Mouse (Mus musculus): ENCODE data around the gene Atp2a3.
A peak's percentile ranks its signal among the peaks of the same experiment; 100 is the strongest.

Atp2a3 gene

DNA sequence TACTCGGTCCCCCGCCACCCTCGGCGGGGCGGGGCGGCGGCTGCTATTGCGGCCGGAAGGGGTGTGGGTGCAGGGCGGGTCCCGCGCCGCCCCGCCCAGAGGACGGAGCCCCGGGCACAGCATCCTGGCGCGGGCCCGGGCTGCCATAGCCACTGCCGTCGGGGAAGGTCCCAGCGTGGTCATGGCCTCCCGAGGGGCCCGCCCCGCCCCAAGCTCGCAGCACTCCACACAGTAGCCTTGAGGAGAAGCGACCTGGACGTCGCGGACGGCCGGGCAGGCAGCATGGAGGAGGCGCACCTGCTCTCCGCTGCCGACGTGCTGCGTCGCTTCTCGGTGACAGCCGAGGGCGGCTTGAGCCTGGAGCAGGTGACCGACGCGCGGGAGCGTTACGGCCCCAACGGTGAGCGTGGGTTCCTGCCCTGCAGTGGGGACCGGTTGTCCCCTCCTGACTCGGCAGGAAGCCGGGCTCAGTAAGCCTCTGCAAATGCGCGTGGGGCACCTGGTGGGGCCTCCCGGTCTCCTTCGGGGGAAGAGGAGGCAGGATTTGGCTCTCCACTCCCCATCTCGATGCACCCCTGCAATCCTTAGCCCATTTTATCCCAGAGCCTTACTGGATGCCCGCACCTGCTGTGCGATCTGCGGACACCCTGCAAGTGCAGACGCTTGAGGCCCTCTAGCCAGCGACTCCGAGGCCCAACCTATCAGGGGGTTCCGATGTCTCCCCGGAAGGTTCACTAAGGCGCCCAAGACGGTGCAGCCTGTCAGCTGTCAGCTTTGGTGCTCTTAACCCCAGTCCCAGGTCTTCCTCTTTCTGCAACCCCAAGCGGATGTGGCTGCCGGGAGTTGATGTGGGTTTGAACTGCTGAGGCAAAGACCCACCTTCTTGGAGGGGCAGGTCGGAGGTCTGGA lies at the start of gene Atp2a3:
TSS of gene Atp2a3 (plus strand) at position 98 of the 909 bp plus-strand sequence.
- DNase-seq: no peak

DNA sequence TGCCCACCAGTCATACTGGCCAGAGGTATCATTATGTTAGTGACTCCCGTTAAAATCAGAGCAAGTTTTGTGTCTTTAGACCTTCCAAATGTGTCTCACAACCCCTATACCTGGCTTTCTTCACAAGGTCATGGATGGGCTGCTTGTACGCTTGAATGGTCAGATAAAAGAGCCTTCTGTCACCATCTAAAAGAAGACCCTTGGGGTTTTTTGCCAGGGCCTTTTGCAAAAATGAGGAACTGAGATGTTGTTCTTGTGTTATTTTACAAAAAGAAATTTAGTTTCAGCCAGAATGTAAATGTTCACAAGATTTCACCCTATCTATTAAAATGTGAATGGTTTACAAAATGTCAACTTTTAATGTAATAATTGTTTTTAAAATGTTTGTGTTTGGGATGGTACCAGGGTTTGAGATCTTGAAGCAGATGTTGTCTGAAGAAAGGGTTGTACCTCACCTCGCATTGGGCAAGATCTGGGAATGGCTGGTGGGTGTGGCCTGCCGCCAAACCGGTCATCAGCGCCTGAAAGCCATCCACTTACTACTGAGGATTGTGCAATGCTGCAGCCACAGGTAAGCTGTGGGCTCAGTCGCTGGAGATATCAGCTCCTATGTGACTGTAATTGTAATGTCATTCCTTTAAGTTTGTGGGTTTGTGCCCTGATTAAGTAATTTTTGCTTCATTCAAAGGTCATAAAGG lies 43.5 kb upstream of the Atp2a3 start:
- no peak for DNase-seq

DNA sequence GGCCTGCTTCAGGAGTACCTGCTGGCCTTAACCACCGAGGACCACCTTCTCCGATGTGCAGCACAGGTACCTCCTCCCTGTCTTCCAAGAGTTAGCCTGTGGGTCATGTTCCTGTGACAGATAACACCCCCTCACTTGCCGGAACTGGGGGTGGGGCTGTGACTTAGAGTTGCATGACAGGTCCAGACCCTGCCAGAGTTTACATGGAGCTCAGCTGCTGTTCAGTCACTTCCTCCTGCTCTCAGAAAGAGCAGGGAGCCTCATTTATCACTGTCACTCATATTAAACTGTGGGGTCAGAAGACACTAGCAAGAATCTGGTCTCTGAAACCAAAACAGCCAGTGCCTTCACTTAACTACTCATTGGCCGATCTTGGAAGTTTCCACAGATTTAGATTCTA lies 37.9 kb upstream of the Atp2a3 start:
- DNase-seq: no peak

DNA sequence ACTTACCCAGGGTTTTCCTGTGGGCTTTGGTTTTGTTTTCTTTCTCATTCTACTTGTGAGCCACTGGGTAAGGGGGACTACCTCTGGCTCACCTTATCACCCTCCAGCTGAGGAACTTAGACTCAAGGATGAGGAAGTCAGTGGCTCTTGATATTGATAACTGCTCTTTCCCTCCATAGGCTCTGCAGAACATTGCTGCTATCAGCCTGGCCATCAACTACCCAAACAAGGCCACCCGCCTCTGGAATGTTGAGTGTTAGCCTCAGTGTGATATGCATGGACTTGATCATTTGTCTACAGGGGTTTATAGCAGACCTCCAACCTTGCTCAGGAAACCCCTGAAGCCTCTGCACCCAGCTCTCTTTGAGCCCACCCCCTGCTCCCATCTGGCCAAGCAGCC lies 36.5 kb upstream of the Atp2a3 start:
- no peak for DNase-seq

DNA sequence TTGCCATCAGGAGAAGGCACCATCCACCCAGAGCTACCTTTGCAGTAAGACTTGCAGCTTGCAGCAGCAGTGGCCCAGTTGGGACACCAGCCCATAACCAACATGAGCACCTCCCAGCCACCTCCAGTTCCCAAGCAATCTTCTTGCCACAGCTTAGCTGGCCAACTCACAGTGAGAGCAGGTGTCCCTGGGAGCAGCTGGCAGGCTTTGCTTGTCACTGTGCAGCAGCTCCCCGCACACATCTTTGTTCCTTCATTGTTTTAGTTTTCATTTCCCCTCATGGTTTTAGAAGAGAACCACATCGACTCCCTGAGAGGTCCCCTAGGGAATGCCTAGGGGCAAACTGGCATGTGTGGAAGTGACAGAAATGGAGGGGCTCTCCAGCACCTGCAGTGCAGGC lies 35.9 kb upstream of the Atp2a3 start:
- DNase-seq: peak; percentile 25

DNA sequence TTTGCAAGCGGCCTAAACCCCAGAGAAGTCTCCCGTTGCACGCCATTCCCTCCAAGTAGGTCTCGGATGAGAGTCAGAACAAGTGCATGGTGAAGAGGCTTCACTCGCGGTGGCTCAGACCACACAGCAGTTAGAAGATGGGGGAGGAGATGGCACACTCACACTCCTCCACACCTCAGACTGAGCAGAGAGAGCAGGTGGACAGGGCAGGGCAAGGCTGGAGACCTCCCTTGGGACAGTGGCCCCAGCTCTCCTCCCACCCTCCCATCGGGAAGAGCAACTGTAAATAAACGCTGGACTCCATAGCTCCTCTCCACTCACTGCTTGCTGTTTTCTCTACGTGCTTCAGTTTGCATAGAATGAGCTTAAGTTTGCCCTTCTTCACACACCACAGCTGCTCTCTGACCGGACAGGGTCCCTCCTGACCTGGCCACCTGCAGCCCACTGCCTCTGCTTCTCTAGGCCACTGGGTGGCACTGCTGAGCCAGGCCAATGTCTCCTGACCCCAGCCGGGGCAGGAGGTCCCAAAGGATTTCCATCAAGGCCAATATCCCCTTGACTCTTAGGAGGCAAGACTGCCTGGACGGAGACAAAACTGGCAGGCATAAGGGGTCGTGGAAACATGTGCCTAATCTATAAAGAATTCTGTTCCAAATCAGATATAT lies 34.6 kb upstream of the Atp2a3 start:
- DNase-seq: peak; percentile 49

DNA sequence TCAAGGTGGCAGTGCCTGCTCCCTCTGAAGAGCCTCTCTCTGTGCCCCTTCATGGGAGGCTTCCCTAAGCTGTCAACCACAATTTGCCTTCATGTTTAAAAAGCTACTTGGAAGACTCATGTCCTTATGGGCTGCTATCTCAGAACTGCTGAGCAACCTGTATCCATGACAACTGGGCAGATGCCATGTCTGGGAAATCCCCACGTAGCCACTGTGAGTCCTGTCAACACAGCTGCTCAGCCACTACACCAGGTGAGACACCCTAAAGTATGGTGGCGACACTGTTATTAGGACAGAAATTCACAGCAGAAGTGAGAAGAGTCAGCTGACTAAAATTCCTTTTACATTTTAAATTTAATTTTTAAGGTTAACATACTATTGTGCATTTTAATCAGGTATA lies 32.5 kb upstream of the Atp2a3 start:
- no peak for DNase-seq

DNA sequence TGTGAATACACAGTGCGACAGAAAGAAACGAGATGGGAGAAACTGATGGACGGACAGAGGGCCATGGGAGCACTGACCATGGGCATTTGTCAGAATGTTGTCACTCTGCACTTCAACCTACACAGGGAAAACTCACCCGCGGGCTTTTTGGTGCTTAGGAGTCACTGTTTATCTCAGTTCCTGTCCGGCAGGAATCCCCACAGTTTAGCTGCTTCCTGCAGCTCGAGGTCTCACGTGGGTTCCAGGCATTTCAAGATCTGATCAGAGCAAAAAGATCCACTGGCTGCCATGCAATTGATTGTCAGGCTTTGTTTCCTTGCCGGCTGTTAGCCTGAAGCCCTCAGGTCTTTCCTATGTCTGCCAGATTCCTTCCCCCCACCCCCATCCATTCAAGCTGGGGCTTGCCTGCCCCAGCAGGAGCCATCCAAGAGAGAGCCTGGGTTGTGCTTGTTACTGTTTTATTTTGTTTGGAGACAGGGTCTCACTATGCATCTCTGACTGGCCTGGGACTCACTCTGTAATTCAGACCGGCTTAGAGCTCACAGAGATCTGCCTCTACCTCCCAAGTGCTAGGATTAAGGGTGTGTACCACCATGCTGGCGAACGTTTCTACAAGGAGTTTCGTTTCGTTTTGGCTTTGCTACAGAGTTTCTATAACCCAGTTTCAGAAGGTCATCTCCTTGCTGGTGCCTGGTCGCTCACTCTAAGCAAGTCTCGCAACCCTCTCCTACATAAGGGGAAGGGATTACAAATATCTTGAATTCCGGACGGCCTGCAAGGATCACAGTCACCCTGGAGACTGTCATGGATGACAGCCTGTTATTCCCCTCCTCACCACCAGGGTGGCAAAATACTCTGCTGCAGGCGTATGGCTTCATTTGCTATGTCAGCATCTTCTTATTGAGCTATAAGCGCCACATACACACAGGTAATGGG lies 20.5 kb upstream of the Atp2a3 start:
- no peak for DNase-seq

DNA sequence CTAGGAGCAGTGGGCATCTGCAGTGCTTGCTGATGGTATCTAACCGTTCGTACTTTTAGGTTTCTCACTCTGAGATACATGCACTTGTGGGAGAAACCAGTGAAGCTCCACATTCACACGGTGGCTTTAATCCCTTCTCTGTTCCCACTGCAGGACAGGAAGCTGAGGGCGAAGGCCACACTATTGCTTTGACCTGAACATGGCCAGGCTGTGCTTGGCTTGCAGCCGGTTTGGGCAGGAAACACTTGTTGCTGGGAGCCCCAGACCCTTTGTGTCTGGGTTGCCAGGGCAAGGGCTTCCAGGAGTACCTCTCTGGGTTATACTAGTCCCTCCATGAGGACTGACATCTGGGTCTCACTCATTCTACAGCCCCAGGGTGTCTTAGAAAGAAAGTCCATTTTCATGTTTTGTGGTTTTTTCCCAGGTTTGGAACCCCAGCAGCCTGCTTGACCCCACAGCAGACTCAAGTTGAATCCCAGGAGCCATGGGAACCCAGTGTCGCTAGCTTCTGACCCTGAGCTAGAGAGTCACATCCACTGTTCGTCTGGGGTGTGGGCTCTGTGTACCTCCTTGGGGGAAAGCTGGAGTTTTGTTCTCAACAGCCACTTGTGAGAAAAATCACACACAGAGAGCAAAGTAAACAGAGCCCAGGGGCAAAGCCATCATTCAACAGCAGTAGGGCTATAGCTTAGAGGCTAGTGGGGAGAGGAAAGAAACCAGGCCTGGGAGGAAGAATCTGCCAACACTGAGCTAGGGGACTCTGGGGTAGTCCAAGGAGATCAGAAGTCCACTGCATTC lies 15.8 kb upstream of the Atp2a3 start:
- no peak for DNase-seq

DNA sequence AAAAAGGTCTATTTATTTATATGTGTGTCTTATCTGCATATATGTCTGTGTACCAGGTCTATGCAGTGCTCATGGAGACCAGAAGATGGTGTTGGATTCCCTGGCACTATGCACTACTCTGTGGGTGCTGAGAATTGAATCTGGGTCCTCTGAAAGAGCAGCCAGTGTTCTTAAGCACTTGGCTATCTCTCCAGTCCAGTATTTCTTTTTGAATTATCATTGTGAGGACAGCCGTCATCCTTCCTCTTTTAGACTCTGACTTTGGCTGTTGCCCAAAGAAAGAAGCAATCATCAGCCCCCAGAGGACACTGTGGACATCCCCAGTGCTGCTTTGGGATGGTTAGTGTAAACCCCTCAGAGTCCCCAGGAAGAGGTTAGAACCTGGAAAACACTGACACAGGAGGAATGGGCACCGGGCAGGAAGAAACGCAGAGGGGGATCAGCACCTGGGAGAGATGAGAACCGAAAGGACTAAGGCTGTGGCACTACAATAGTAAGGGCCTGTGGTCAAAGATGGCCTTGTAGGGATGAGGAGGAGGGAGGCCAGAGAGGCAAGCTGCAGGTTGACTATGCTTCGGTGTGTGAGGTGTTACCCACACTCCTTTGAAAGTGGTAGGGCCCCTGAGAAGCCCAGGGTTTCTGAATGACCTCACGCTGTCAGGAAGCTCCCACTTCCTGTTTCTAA lies 15.0 kb upstream of the Atp2a3 start:
- no peak for DNase-seq

DNA sequence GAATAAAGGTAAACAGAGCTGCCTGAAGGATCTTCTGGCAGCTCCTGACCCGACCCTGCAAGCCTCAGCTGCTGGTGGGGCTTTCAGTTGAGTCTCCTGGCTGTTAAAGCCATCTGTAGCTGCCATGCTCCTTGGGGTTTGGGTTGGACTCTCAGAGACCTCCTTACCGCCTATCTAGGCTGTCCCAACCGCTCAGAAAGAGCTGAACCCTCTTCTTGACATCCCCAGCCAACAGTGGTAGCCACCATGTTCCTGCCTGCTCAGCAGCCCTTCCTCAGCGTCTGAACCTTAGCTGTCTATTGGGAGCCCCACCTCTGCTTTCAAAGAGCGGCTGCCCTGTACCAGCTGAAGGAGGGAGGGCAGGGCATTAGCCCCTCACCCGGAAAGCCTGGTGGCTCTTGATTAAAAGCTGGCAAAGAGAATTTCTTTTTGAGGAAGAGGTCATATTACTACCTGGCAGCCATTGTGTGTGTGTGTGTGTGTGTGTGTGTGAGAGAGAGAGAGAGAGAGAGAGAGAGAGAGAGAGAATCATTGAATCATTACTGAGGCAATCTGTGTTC lies 14.3 kb upstream of the Atp2a3 start:
- no peak for DNase-seq

DNA sequence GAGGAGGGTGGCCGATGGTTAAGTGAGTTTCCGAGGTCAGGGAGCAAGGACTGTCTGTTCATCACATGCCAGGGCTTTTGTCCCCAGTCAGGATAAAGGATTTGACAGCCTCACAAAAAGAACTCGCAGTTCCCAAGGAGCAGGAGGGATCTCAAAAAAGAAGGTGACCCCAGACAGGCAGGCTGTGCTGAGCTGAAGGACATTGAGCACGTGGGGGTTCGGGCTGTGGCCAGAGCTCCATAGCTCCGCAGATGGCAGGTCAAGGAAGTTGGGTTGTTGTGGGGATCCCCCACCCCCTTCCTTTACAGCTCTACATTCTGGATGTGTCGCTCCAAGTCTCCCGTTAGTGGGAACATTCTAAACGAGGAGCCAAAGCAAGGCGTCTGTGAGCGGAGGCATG lies 13.1 kb upstream of the Atp2a3 start:
- DNase-seq: no peak

DNA sequence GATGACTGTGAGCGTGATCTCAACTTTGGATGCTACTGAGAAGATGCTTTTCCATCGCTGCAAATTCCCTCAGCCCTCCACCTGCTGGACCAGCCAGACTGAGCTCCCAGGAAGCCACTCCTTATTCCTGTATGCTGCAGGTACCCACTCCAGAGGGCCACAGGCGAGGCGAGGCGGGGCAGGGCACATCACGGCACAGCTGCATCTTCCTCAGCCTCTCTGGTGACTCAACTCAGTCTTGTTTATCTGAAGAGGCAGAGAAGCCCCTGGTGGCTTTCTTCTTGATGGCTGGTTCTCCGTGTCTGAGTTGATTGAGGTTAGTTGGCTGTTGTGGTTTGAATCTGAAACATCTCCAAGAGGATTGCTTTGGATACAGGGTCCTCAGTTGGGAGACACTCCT lies 12.7 kb upstream of the Atp2a3 start:
- no peak for DNase-seq

DNA sequence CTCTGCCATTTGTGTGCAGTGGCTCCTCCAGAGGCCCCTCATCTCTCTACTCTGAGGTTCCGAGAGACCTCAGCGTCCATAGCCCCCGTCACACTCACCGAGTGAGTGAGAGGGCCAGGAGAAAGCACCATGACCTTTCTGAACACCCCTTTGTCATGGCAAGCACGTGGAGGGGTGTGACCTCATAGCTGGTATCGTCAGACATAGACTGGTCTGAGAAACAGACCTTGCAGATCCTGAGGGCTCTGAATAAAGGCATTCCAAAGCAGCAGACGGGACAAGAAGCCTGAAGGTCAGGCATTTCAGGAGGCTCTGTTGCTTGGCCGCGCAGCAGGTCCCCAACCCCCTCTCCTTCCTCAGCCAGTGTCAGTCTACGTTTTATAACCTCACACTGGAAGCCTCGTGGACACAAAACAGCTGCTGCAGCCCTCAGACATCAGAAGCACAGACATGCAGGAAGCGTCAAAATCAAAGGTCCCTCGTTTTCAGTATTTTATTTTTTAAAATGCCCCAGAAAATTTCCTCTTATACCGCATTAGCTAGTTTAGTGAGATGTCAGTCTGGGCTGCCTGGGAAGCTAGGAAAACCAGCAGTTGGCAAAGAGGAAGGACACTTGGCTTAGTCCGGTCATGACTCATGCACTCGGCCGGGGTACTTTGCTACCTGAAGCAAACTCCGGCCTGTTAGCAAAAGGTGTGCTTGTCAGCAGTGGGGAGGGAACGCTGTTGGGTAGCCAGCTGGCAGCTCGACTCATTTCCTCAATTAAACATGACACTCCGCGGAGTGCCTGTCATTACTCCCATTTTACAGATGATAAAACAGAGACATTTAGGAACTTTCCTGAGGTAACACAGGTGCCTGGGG lies 9.6 kb upstream of the Atp2a3 start:
- peak; percentile 24 for DNase-seq

DNA sequence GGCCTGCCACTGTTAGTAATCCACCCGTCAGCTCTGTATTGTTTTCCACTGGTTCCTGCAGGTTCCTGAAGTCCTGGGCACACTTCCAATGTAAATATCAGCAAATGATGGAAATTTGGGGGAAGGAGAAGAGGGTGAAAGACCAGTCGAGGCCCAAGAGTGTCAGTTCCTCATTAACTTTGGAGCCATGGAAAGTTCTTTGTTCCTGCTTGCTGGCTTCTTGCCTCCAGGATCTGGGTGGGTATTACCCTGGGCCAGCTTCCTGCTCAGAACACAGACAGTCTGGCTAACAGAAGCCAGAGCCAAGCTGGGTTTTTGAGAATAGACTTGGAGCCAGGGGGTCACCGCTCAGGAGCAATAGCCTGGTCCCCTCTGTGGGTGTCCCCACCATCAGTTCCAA lies 8.7 kb upstream of the Atp2a3 start:
- DNase-seq: no peak

DNA sequence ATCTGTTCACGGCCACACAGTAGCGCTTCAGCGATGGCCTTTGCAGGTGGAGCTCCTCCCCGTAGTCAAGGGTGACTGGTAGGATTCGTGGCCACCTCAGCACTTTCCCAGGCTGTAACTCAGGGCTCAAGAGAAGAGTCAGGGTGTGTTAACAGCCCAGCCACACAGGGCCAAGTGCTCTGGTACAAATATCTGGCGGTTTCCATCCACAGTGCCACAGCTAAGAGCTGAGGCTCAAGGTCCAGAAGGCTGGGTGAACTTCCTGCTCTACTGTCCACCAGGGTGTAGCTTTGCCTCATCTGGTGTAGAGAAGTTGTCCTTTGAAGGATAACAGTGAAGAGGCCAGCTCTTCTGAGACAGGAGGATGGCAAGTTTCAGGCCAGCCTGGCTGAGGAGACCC lies 8.3 kb upstream of the Atp2a3 start:
- DNase-seq: no peak

DNA sequence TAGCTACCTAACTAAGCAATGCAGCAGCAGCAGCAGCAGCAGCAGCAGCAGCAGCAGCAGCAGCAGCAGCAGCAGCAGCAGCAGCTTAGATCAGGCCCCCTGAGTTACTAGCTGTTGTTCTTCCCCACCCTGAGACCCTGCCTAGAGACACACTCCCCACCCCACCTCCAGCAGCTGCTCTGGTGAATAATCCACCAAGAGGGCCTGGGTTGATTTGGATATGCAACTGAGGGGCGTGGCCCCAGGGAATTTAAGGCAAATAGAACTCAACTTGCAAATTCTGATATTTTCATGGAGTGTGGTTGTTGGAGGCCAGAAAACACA lies 7.9 kb upstream of the Atp2a3 start:
- no peak for DNase-seq

DNA sequence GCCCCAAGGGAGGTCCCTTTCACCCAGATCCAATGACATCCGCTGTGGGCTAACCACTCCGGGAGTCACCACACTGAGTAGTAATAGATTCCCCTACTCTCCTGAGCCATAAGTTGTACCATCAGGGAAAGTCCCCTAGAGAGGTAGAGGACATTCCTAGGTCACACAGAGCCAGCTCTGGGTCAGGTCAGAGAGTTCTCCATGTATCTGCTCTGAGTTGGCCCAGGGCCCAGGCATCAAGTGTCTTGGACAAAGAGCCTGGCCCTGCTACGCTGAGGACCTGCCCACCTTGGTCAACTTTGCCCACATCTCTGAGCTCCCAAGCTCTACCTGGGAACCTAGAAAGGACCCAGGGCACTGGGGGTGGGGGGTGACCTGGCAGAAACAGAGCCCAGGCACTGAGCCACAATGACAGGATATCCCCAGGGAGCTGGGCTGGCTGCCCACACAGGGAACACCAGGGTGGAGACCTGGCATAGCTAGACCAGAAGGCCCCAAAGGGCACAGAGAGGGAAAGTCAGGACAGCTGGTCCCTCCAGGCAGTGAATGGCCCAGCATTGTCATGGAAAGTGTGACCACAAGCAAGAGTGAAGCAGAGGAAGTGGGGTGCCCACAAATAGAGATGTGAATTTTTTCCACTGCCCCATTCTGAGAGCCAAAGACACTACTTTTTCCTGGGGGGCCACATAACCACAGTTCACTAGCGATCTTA lies 7.4 kb upstream of the Atp2a3 start:
- peak; percentile 38 for DNase-seq

DNA sequence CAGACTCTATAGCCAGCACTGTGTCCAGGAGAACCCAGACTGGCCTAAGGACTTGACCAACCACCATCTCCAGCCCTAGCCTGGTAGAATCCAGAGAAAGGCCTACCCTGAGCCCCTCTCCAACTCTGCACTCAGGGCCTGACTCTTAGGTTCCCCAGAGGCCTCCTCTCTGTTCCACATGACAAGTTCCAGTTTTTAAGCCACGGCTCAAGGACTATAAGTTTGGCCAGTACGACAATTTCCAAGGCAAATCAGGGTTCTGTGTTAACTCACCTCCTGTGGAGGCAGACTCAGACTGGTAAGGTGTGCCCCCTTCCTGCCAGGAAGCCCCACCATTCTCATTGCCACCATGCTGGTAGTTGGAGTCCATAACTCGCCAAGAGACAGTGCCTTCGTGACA lies 6.8 kb upstream of the Atp2a3 start:
- no peak for DNase-seq
